Mouse (Mus musculus): ENCODE data around the gene Ap2s1.

DNA sequence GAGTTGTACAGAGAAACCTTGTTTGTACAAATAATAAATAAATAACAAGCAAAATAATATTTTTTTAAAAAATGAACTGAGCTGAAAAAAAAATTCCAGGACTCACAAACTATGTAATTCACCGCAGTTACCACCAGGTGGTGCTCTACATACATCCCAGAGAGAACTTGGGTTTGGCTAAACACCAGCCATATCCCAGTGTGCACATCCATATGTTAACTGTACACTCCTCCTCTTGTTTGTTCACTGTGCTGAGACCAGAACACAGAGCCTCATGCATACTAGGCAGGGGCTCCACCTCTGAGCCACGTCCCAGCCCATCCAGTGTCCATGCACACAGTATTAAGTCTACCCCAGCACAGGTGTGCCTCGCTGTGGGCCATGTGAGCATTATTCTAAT, 7.9 kb downstream of the Ap2s1 start:
- TF ChIP-seq POLR2A (IDR thresholded peaks at IDR 0.05; ENCODE audit: low read depth, low read length) = no peak
- no peak for TF ChIP-seq CTCF (IDR thresholded peaks at IDR 0.05; ENCODE audit: borderline replicate concordance, insufficient read depth, low read length)

Data from embryonic fibroblast, embryonic 13.5 days (primary cell).